Mouse (Mus musculus) ES-Bruce4 (cell line): ENCODE data around the gene AC124108.1. TPM values are rescaled to one million over a fixed set of nuclear protein-coding genes. Genes with fewer than 3 reads are reported as not detected.
A peak's percentile ranks its signal among the peaks of the same experiment; 100 is the strongest.

Source experiments
- H3K27ac ChIP-seq: 2 replicates; pipeline ENCODE4 v1.5.1; 2012; ENCODE audit warnings: low read length, inconsistent platforms; ENCODE audit not compliant: insufficient read depth
- H3K27me3 ChIP-seq: 2 replicates; pipeline ENCODE4 v1.6.1; 2012; ENCODE audit warnings: mild to moderate bottlenecking, low read length, inconsistent platforms; ENCODE audit not compliant: control insufficient read depth, poor library complexity, insufficient read depth, severe bottlenecking
- H3K36me3 ChIP-seq: 2 replicates; pipeline ENCODE4 v1.6.1; 2012; ENCODE audit warnings: inconsistent platforms, mild to moderate bottlenecking, low read length, moderate library complexity; ENCODE audit not compliant: control insufficient read depth, poor library complexity, insufficient read depth, severe bottlenecking
- H3K4me1 ChIP-seq: one replicate; pipeline ENCODE4 v1.8.1; 2011; ENCODE audit warnings: low read length; ENCODE audit not compliant: control insufficient read depth, insufficient read depth
- H3K4me3 ChIP-seq: 2 replicates; pipeline ENCODE4 v1.5.1; 2011; ENCODE audit warnings: low read depth, mild to moderate bottlenecking, low read length
- H3K9ac ChIP-seq: 2 replicates; pipeline ENCODE4 v1.6.1; 2012; ENCODE audit warnings: low read depth, mild to moderate bottlenecking, inconsistent platforms; ENCODE audit not compliant: poor library complexity, severe bottlenecking
- H3K9me3 ChIP-seq: replicated peaks from 2 replicates; pipeline ENCODE4 v1.6.1; 2012; ENCODE audit warnings: mild to moderate bottlenecking, low read length, inconsistent platforms; ENCODE audit not compliant: control insufficient read depth, poor library complexity, insufficient read depth, severe bottlenecking
- CTCF ChIP-seq: IDR thresholded peaks from one replicate; pipeline ENCODE4 v1.8.1; 2011; ENCODE audit warnings: low read depth, low read length
- EP300 ChIP-seq: IDR thresholded peaks from 2 replicates; pipeline ENCODE4 v1.6.1; 2011; ENCODE audit warnings: low read depth, low read length; ENCODE audit not compliant: insufficient read depth
- POLR2A ChIP-seq: IDR thresholded peaks from one replicate; pipeline ENCODE4 v1.8.1; 2011; ENCODE audit warnings: low read length; ENCODE audit not compliant: insufficient read depth
- polyA plus RNA-seq: library from polyadenylated mRNA; stranded (reverse); fragments of >200 nt; gene quantifications from 2 replicates; pipeline ENCODE4 v1.2.4, GENCODE M21; 2011; ENCODE audit warnings: low read depth; ENCODE audit not compliant: missing spikeins, insufficient read depth, insufficient read length

AC124108.1 gene
- polyA plus RNA-seq, 1 experiment: 7.7 TPM

DNA sequence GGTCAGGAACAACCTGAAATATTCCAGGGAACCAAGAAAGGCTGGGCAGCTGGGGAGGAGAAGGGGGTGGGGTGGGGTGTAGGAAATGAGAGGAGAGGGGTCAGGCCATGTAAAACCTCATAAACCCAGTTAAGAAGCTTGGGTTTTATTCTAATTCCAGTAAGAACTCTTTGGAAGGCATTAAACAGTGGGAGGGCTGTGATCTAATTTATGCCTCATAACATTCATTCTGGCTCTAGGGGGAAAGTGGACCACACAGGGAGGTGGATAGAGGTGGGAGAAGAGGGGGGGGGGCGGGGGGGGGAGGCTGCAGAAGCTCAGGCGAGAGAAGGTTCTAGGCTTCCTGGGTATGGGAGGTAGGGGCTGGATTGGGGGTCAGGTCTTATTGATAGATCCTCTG lies 19.6 kb upstream of the AC124108.1 start:
- H3K4me1 ChIP-seq: no peaks in the 10 kb centered on the region
- no peak overlapping the region for H3K4me3 ChIP-seq

GRCm38 (mm10) chr1:132186303-132186702 lies 5.0 kb upstream of the AC124108.1 start:
- Histone ChIP-seq H3K9me3 (no peaks in the 10 kb centered on the region), H3K4me3 (no peak overlapping the region), H3K27me3 (no peaks in the 10 kb centered on the region), H3K9ac (no peak overlapping the region), H3K36me3 (no peaks in the 10 kb centered on the region), H3K27ac (no peak overlapping the region), H3K4me1 (no peaks in the 10 kb centered on the region)
- TF ChIP-seq CTCF (no peak), EP300 (no peak), POLR2A (no peak)

More for the DNA sequence above, 19.6 kb upstream of the AC124108.1 start:
- Histone ChIP-seq H3K27ac (no peak overlapping the region), H3K9me3 (no peaks in the 10 kb centered on the region), H3K9ac (no peak overlapping the region), H3K27me3 (no peaks in the 10 kb centered on the region), H3K36me3 (no peaks in the 10 kb centered on the region)
- no peak for TF ChIP-seq POLR2A
- TF ChIP-seq CTCF: no peak
- no peak for TF ChIP-seq EP300

DNA sequence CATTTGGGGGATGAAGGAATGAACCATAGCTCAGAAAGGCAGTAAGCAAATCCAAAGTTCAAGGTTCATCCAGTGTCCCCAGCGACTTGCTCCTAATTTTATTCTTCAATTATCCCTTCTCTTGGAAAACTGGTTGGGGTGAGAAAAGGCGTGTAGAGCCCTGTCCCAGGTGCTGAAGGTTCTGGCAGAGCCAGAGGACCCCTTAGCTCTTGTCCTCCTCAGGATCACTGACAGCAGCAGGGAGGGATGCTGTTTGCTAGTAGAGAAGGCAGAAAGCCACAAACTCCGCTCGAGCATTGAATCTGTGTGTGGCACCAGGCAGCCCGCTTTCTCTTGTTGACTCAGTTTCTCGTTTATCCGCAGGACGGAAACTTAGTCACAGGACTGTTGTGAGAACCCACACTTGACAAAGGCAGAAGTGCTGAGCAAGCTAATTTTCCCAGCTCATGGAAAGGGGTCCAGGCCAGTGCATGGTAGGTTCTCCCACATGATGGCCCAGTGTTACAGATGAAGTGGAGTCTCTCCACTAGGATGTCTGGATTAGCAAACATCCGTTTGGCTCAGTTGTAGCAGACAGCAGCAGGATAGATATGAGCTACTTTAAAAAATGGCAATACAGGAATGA lies 2.7 kb upstream of the AC124108.1 start:
- peaks cover 2% of the 10 kb centered on the region for H3K4me1 ChIP-seq
- TF ChIP-seq CTCF (no peak), POLR2A (no peak), EP300 (no peak)
- H3K27ac ChIP-seq: no peak overlapping the region
- H3K9ac ChIP-seq: no peak overlapping the region
- H3K4me3 ChIP-seq: no peak overlapping the region
- H3K9me3 ChIP-seq: no peaks in the 10 kb centered on the region
- no peaks in the 10 kb centered on the region for H3K27me3 ChIP-seq
- no peaks in the 10 kb centered on the region for H3K36me3 ChIP-seq

GRCm38 (mm10) chr1:132189231-132189630 lies 2.0 kb upstream of the AC124108.1 start:
- no peak for TF ChIP-seq POLR2A
- no peak for TF ChIP-seq EP300
- TF ChIP-seq CTCF: no peak
- H3K27me3 ChIP-seq: no peaks in the 10 kb centered on the region
- no peak overlapping the region for H3K4me3 ChIP-seq
- no peaks in the 10 kb centered on the region for H3K9me3 ChIP-seq
- peaks cover 4% of the 10 kb centered on the region for H3K4me1 ChIP-seq
- no peaks in the 10 kb centered on the region for H3K36me3 ChIP-seq
- H3K27ac ChIP-seq: no peak overlapping the region
- H3K9ac ChIP-seq: no peak overlapping the region

DNA sequence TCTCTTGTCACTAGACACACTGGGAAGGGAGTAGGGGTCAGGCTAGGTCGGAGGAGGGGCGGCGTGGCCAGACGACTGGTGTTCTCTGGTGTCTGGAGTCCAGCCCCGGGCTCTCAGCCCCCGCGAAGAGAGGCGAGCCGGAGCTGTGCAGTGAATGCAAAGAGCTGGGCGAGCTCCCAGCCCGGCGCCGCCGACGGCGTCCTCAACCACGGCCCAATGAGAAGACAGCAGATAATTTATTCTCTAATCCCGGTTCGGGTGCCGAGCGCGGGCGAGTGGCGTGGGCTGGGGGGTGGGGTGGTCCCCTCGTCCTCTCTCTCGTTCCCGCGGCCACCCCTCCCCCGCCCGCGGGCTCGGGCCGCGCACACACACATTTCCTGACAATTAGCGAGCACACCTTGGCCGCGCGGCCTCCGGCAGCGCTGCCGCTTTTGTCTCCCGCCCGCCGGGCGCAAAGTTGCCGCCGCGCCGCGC lies 1.2 kb upstream of the AC124108.1 start:
- Histone ChIP-seq H3K36me3 (no peaks in the 10 kb centered on the region), H3K27me3 (no peaks in the 10 kb centered on the region), H3K27ac (no peak overlapping the region), H3K9ac (peak overlapping the region; percentile 89), H3K4me3 (peak overlapping the region; percentile 50), H3K4me1 (peaks cover 4% of the 10 kb centered on the region), H3K9me3 (no peaks in the 10 kb centered on the region)
- TF ChIP-seq POLR2A (no peak), CTCF (no peak), EP300 (no peak)

DNA sequence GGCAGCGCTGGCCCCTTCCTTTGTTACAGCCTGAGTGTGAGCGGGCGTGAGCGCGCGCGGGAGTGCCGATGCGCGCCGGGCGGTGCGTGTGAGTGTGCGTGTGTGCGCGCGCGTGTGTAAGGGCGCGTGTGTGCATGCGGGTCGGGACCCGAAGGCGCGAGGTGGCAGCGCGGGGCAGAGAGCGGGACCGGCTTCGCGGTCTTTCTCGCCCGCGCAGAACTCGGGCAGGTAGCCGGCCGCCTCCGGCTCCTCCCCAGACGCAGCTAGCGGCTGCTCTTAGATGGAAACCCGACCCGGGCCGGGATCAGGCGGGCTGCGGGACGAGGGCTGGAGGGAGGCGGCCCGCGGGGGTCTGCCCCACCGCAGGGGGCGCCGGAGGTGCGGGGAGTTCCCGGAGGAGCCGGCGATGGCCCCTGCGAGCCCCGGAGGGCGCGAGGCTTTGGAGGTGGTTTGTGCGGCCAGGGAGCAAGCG lies 600 bp upstream of the AC124108.1 start:
- Histone ChIP-seq H3K9me3 (no peaks in the 10 kb centered on the region), H3K27ac (no peak overlapping the region), H3K36me3 (no peaks in the 10 kb centered on the region), H3K4me1 (peaks cover 7% of the 10 kb centered on the region), H3K9ac (peak overlapping the region; percentile 89), H3K27me3 (no peaks in the 10 kb centered on the region), H3K4me3 (peak overlapping the region; percentile 84)
- no peak for TF ChIP-seq POLR2A
- no peak for TF ChIP-seq EP300
- TF ChIP-seq CTCF: no peak
